Mouse (Mus musculus) limb, embryonic 14.5 days (tissue): ENCODE results near the gene Wfdc5. TPM values are rescaled to one million over a fixed set of nuclear protein-coding genes. Genes with fewer than 3 reads are reported as not detected.

Experiments used
- ATAC-seq: fragments of 200-750 bp; cut with Nextera tagmentation; 2 replicates; pipeline ENCODE4 v1.8.0; 2017; ENCODE audit warnings: low read depth, moderate number of reproducible peaks, moderate TSS enrichment; ENCODE audit not compliant: low FRiP score
- DNase-seq: peaks from one replicate; pipeline ENCODE4 v3.0.0-alpha.2; 2015; ENCODE audit warnings: low spot score
- H3K27ac ChIP-seq: fragments of 300-500 bp; sonication (generic); replicated peaks from 2 replicates; pipeline ENCODE4 v1.5.1; 2014; ENCODE audit warnings: low read depth, mild to moderate bottlenecking, low read length, moderate library complexity, mixed read lengths
- H3K27me3 ChIP-seq: fragments of 300-500 bp; sonication (generic); 2 replicates; pipeline ENCODE4 v1.6.1; 2014; ENCODE audit warnings: low read length, mixed read lengths; ENCODE audit not compliant: control insufficient read depth, insufficient read depth
- H3K36me3 ChIP-seq: fragments of 300-500 bp; sonication (generic); 2 replicates; pipeline ENCODE4 v1.6.1; 2014; ENCODE audit warnings: mild to moderate bottlenecking, low read length, moderate library complexity, mixed read lengths; ENCODE audit not compliant: control insufficient read depth, insufficient read depth
- H3K4me1 ChIP-seq: fragments of 300-500 bp; sonication (generic); 2 replicates; pipeline ENCODE4 v1.6.1; 2014; ENCODE audit warnings: antibody characterized with exemption, low read length, mixed read lengths; ENCODE audit not compliant: control insufficient read depth, insufficient read depth
- H3K4me2 ChIP-seq: fragments of 300-500 bp; sonication (generic); replicated peaks from 2 replicates; pipeline ENCODE4 v1.6.1; 2014; ENCODE audit warnings: low read depth, mild to moderate bottlenecking, low read length, moderate library complexity; ENCODE audit not compliant: severe bottlenecking
- H3K4me3 ChIP-seq: fragments of 300-500 bp; sonication (generic); replicated peaks from 2 replicates; pipeline ENCODE4 v1.5.1; 2014; ENCODE audit warnings: low read length
- H3K9ac ChIP-seq: fragments of 300-500 bp; sonication (generic); 2 replicates; pipeline ENCODE4 v1.6.1; 2014; ENCODE audit warnings: mild to moderate bottlenecking, low read depth, low read length, moderate library complexity; ENCODE audit not compliant: severe bottlenecking
- H3K9me3 ChIP-seq: fragments of 300-500 bp; sonication (generic); 2 replicates; pipeline ENCODE4 v1.6.1; 2016; ENCODE audit warnings: low read length; ENCODE audit not compliant: control insufficient read depth
- POLR2A ChIP-seq: fragments of 200-500 bp; IDR thresholded peaks from 2 replicates; pipeline ENCODE4 v1.8.0; 2012; ENCODE audit warnings: inconsistent platforms, mild to moderate bottlenecking, moderate library complexity, borderline replicate concordance; ENCODE audit not compliant: insufficient read depth, insufficient read length; ENCODE audit errors: extremely low read depth
- WGBS: fragments of 180-500 bp; shearing (Covaris S2); extraction: QIAGEN DNeasy Blood & Tissue Kit; methylation state at CpG from one replicate; pipeline ENCODE4 v1.1.7; 2014; 5-methylcytosine and 5-hydroxymethylcytosine counted together
- polyA plus RNA-seq, 2 experiments: library from polyadenylated mRNA; depleted of rRNA in 1 of 2; stranded (reverse) in 1 of 2; unstranded in 1 of 2; fragments of >200 nt; fragmentation: Nextera tagmentation in 1 of 2; extraction: Ambion mirVana in 1 of 2; gene quantifications; 2 replicates each; pipeline versions ENCODE4 v1.2.1 to v1.2.3; 2012 to 2014

Wfdc5 gene
- polyA plus RNA-seq, 2 experiments: 0.08 to 0.77 TPM

DNA sequence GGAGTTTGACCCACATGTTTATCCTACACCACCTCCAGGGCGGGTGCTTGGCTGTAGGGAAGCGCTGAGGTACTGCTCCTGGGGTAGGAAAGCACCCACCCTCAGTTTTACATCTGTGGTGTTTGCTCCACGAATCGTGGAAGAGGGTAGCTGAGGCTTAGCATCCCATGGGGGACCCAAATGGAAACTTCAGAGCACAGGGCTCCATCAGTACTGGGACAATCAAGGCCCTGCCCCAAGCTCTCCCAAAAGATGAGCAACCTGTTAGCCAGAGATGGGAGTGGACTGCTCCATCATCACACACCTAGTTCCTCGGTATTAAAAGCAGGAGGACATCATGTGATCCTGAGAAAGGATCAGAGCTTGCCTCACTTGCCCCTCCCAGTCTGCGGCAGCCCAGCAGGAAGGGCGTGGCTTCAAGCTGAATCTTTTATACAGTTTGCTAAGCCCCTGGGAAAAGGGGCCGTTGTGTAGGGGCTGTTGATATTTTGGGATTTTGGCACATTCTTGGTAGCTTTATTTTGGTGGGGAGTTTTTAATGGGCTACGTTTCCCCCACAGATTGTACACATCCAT, 1.7 kb upstream of the Wfdc5 start:
- WGBS: 42% methylated on average over 9 of the region's 9 CpGs
- no peak for DNase-seq
- peaks cover 5% of the 10 kb centered on the region for H3K4me1 ChIP-seq
- no peak for TF ChIP-seq POLR2A
- no peaks in the 10 kb centered on the region for H3K27me3 ChIP-seq
- H3K36me3 ChIP-seq: no peaks in the 10 kb centered on the region
- H3K9me3 ChIP-seq: no peaks in the 10 kb centered on the region
- no peak for ATAC-seq
- no peak overlapping the region for H3K4me2 ChIP-seq
- H3K4me3 ChIP-seq: no peak overlapping the region
- no peak overlapping the region for H3K9ac ChIP-seq
- H3K27ac ChIP-seq: no peak overlapping the region

DNA sequence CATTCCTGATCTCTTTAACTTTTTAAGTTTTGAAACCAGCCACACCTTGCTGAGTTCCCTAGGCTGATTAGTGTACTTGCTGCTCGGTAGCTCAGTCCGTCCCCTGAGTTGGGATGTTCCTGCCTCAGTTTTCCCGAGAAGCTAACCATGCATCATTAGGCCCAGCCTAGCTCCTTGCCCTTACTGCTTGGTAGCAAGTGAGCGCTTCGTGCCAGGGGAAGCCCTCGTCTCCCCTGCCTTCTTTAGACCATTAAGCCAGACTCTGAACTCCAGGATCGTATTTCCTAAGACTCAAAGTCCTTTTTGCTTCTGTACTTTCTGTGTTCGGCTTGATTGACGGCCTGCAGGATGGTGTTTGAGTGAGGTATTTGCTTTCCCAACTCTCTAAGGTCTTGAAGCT, 798 bp upstream of the Wfdc5 start:
- Histone ChIP-seq H3K27ac (no peak overlapping the region), H3K4me2 (no peak overlapping the region), H3K27me3 (no peaks in the 10 kb centered on the region), H3K4me3 (no peak overlapping the region), H3K4me1 (peaks cover 5% of the 10 kb centered on the region), H3K9me3 (no peaks in the 10 kb centered on the region), H3K36me3 (no peaks in the 10 kb centered on the region), H3K9ac (no peak overlapping the region)
- no peak for TF ChIP-seq POLR2A
- ATAC-seq: no peak
- DNase-seq: no peak
- 59% methylated on average over 9 of the region's 9 CpGs for WGBS

DNA sequence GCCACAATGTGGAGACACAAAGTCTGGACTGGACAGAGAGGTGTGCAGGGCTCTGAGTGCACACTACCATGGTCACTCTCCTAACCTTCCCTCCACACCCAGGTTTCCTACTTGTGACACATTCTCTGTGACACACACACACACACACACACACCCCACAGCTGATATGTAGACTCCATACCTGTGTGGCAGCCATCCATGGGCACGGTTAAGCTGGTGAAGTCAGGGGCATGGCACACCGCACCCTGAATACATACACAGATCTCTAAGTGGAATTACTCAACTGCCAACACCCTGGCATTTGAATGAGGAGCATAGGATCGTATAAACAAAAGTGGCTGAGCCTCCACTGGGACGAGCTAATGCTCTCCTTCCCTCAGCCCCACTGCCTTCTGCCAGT, 1.8 kb downstream of the Wfdc5 start:
- Histone ChIP-seq H3K9me3 (no peaks in the 10 kb centered on the region), H3K4me3 (no peak overlapping the region), H3K36me3 (no peaks in the 10 kb centered on the region), H3K4me1 (peaks cover 5% of the 10 kb centered on the region), H3K9ac (no peak overlapping the region), H3K27me3 (no peaks in the 10 kb centered on the region), H3K4me2 (no peak overlapping the region), H3K27ac (no peak overlapping the region)
- WGBS: 91% methylated on average over 4 of the region's 4 CpGs
- DNase-seq (no peak), ATAC-seq (no peak)
- no peak for TF ChIP-seq POLR2A

DNA sequence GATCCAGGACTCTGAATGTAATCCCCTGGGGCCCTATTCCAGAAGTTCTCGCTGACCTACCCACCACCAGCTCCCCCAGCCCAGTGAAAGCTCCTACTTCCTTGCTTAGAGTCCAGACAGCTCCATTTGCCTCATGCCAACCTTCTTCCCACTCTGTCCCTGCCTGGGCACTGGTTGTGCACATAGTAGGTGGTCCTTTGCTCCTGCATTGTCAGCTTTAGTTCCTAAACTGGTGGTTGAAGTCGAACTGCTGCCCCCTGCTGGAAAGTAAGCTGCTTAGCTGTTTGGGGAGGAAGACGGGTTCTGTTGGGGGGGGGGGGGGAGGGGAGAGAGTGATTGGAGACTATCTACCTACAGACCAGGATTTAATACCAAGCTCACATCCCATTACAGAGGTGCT, 2.4 kb downstream of the Wfdc5 start:
- H3K4me2 ChIP-seq: no peak overlapping the region
- H3K9me3 ChIP-seq: no peaks in the 10 kb centered on the region
- no peak overlapping the region for H3K4me3 ChIP-seq
- no peak overlapping the region for H3K9ac ChIP-seq
- TF ChIP-seq POLR2A: no peak
- 38% methylated on average over 3 of the region's 3 CpGs for WGBS
- DNase-seq: no peak
- no peak overlapping the region for H3K27ac ChIP-seq
- no peak for ATAC-seq
- peaks cover 5% of the 10 kb centered on the region for H3K4me1 ChIP-seq
- H3K27me3 ChIP-seq: no peaks in the 10 kb centered on the region
- H3K36me3 ChIP-seq: no peaks in the 10 kb centered on the region

DNA sequence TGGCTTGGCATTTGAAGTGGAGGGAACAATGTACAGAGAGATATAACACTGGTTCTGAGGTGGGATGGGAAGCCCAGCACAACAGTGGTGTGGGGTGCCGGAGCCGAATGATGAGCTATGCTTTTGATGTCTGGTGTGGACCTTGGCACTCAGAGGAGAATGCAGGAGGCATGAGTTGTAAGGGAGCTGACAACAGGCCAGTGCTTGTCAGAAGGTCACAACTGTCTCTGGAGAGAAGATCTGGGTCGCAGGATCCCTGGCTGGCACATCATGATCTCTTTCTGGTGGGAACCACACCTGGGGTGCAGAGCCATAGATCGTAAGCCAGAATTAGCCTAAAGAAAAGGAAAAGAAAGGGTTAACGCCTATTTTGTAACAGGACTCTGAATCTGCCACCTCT, 4.7 kb downstream of the Wfdc5 start:
- no peaks in the 10 kb centered on the region for H3K36me3 ChIP-seq
- H3K4me3 ChIP-seq: no peak overlapping the region
- H3K9me3 ChIP-seq: no peaks in the 10 kb centered on the region
- TF ChIP-seq POLR2A: no peak
- no peak overlapping the region for H3K9ac ChIP-seq
- no peak overlapping the region for H3K27ac ChIP-seq
- no peak for ATAC-seq
- 66% methylated on average over 5 of the region's 5 CpGs for WGBS
- H3K4me1 ChIP-seq: peaks cover 4% of the 10 kb centered on the region; the same call in 1 of the 2 replicates
- DNase-seq: no peak
- no peak overlapping the region for H3K4me2 ChIP-seq
- H3K27me3 ChIP-seq: no peaks in the 10 kb centered on the region

DNA sequence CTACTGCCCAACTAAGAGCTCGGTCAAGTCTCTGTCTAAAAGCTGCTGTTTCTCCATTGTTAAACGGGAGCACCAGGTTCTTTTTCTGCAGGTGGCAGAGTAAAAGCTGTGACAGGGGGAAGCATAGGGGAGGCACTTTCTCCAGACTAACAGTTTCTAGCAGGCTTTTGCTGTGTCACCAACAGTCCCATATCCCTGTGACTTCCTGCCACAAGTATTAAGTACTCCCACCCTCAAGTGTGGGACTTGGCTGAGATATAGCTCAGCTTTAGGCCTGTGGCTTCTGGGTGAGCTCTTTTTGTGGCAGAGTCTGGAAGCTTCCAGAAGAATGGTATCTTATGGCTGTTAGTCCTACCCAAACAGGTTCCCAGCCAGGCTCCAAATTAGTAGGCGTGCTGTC, 6.7 kb downstream of the Wfdc5 start:
- ATAC-seq: no peak
- no peaks in the 10 kb centered on the region for H3K9me3 ChIP-seq
- peaks cover 12% of the 10 kb centered on the region for H3K27me3 ChIP-seq
- H3K4me2 ChIP-seq: no peak overlapping the region
- H3K4me1 ChIP-seq: peaks cover 14% of the 10 kb centered on the region
- 77% methylated on average over 3 of the region's 3 CpGs for WGBS
- no peak overlapping the region for H3K9ac ChIP-seq
- H3K36me3 ChIP-seq: no peaks in the 10 kb centered on the region
- TF ChIP-seq POLR2A: no peak
- no peak for DNase-seq
- H3K27ac ChIP-seq: no peak overlapping the region
- no peak overlapping the region for H3K4me3 ChIP-seq
